Comparison of ENCODE assay signal across 11 mouse cellular contexts in the genomic region with DNA sequence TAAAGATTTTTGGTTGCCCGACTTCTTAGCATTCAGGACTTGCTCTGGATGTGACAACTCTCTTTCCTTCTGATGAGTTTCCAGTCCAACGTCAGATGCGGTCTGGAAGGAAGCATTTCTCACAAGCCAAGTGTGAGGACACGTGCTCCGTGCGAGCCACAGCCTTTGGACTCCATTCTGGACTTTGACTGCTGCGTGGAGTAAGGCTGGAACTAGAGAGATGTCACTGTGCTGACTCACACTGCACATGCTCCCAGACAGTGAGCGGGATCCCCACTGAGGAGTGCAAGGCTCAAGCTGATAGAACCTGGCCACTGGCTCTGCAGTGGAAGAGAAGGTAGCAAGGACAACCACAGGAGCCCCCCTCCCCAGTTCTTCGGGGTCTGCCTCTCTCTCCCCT. TPM values are rescaled to one million over a fixed set of nuclear protein-coding genes. Genes with fewer than 3 reads are reported as not detected.
A peak's percentile ranks its signal among the peaks of the same experiment; 100 is the strongest.
DNase-seq lines count a peak whose midpoint lies in the region; ATAC-seq lines count a peak whose summit lies in the region.
"Had no signal": no experiment of that assay in that cellular context is flagged by ENCODE, and none has a peak within 500 bp of the region (broad histone marks: within the 10 kb centered on the region; RNA-seq: fewer than 3 reads in every experiment).

No protein-coding gene starts in this region.

- no peaks in the 10 kb centered on the region for H3K27me3 ChIP-seq in megakaryocyte, embryonic 14.5 days (replicated peaks)
- H3K27me3 ChIP-seq: Patski had no signal

- peaks cover 66% of the 10 kb centered on the region for H3K4me1 ChIP-seq in megakaryocyte, embryonic 14.5 days

- no peaks in the 10 kb centered on the region for H3K36me3 ChIP-seq in megakaryocyte, embryonic 14.5 days (replicated peaks; ENCODE audit: low read length)

- peak overlapping the region; percentile 40 for H3K4me3 ChIP-seq in megakaryocyte, embryonic 14.5 days (replicated peaks)

- no peaks in the 10 kb centered on the region for H3K9me3 ChIP-seq in megakaryocyte, embryonic 14.5 days

- peak; percentile 23 to 54 for DNase-seq in adrenal gland, adult (ENCODE audit: inconsistent age in 2 of 2, low spot score in 1 of 2)
- no peak for DNase-seq in adrenal gland, adult 8-10 months
- DNase-seq in kidney, postnatal 36 days, result peak; percentile 86 to 91
- peak; percentile 16 for DNase-seq in telencephalon, adult 2 months (ENCODE audit: low read depth, low spot score)
- DNase-seq in ovary, adult 18-20 months (ENCODE audit: low spot score), result no peak
- no peak for DNase-seq in retina, postnatal 1 day
- DNase-seq: gastrocnemius, postnatal 36 days; thymus, postnatal 25 days had no signal

- no peak for ATAC-seq in megakaryocyte, adult 5-6 weeks (ENCODE audit: poor library complexity, severe bottlenecking)
- ATAC-seq: Patski had no signal

RNA-seq across cellular contexts. Expression of a gene that starts 33.9 kb away (rescaled TPM):
- total RNA-seq in adrenal gland, adult 8-10 months (2022), result 10 to 100 TPM; 14.9 to 27.6 (median 22.8) TPM
- 16.4 and 76.5 TPM in 2 replicates for polyA plus RNA-seq in megakaryocyte, embryonic 14.5 days (2012; ENCODE audit: insufficient read depth, low replicate concordance)
- 18.7 and 22.8 TPM in 2 replicates for total RNA-seq in megakaryocyte, adult 5-6 weeks (2015)
- 52.4 and 70.8 TPM in 2 replicates for total RNA-seq in megakaryocyte, adult 5-6 weeks (2017)

Comparison
In these comparisons a context has a peak if more than half of its experiments do, and no peak if none do; other contexts are left out.
1. DNase-seq: peak in adrenal gland, adult (2 of 2), kidney, postnatal 36 days (2 of 2) and telencephalon, adult 2 months (single experiment); none in adrenal gland, adult 8-10 months (single experiment), ovary, adult 18-20 months (single experiment) and retina, postnatal 1 day (single experiment).